Mouse (Mus musculus) stomach, postnatal 0 days (tissue): ENCODE results near the gene Krtap12-1.
"Not testable (repeated sequence)": the region's sequence is repeated elsewhere in the genome, so short reads cannot be mapped to it uniquely, and the experiment has no call there.

ENCODE experiments used
- CTCF ChIP-seq: IDR thresholded peaks from 2 replicates; pipeline ENCODE4 v1.5.1; 2016; ENCODE audit warnings: antibody characterized with exemption, low read depth, mild to moderate bottlenecking, moderate library complexity
- EP300 ChIP-seq: optimal IDR thresholded peaks from 2 replicates; pipeline ENCODE3; 2016; ENCODE audit warnings: antibody characterized with exemption

GRCm38 (mm10) chr10:77741924-77742688 is 21.7 kb downstream of the Krtap12-1 start, which contains the start of gene Gm18596:
- not testable (repeated sequence) for TF ChIP-seq CTCF, EP300
